Comparison of ENCODE assay signal across 9 mouse cellular contexts in the genomic region with DNA sequence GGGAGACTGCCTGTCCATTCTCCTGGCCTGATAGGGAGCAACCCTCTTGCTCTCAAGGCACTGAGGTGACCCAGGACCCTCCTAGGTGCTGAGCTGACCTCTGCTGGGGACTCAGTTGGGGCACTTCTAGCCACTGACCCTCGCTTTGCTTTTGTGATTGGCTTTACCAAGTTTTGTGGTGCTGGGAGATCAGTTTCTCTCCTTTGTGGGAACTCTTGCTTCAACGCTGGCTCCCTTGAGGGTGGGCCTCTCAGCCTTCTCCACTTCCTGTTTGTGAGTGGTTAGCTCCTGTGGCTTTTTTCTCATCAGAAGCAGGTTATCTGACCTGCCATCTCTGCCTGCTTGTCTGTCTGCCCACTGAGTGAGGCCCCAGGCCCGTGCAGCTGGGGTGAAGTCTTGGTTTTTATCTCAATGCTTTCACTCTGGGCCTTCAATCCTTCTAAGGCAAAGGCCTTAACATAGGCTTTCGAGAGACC. TPM values are rescaled to one million over a fixed set of nuclear protein-coding genes. Genes with fewer than 3 reads are reported as not detected.
DNase-seq lines count a peak whose midpoint lies in the region; ATAC-seq and TF ChIP-seq lines count a peak whose summit lies in the region.
"Had no signal": no experiment of that assay in that cellular context is flagged by ENCODE, and none has a peak within 500 bp of the region (broad histone marks: within the 10 kb centered on the region; RNA-seq: fewer than 3 reads in every experiment).

No protein-coding gene starts in this region.

- no peak for ATAC-seq in heart, embryonic 11.5 days (replicated peaks; ENCODE audit: insufficient number of reproducible peaks, low FRiP score, low TSS enrichment)
- no peak for ATAC-seq in lung, embryonic 14.5 days (ENCODE audit: insufficient read depth)

- H3K4me3 ChIP-seq in heart, embryonic 11.5 days (ENCODE audit: low read depth, low read length) = no peak overlapping the region
- peak overlapping the region; percentile 61 for H3K4me3 ChIP-seq in bone marrow macrophage, adult 2 months (ENCODE audit: insufficient read depth, low read length)
- H3K4me3 ChIP-seq in lung, embryonic 14.5 days (ENCODE audit: low read depth, low read length) = no peak overlapping the region

- TF ChIP-seq POLR2A in bone marrow macrophage, adult 2 months (IDR thresholded peaks at IDR 0.05; ENCODE audit: borderline replicate concordance, low read depth, low read length) = no peak

- H3K4me2 ChIP-seq in heart, embryonic 11.5 days = no peak overlapping the region; the same call in none of the 2 replicates
- H3K4me2 ChIP-seq in lung, embryonic 14.5 days = peak overlapping the region; percentile 27; the same call in 1 of the 2 replicates

- H3K9me3 ChIP-seq in heart, embryonic 11.5 days (replicated peaks; ENCODE audit: control insufficient read depth, low read length) = no peaks in the 10 kb centered on the region
- H3K9me3 ChIP-seq in lung, embryonic 14.5 days (ENCODE audit: low read depth, low read length) = no peaks in the 10 kb centered on the region

- peak overlapping the region; percentile 80 for H3K27ac ChIP-seq in heart, embryonic 11.5 days (ENCODE audit: low read depth, low read length)
- peak overlapping the region; percentile 99 for H3K27ac ChIP-seq in bone marrow macrophage, adult 2 months (ENCODE audit: insufficient read depth, low read depth, low read length)
- peak overlapping the region; percentile 65 for H3K27ac ChIP-seq in lung, embryonic 14.5 days (ENCODE audit: low read depth)

- H3K27me3 ChIP-seq in heart, embryonic 11.5 days (ENCODE audit: control insufficient read depth, insufficient read depth, low read length) = no peaks in the 10 kb centered on the region
- H3K27me3 ChIP-seq in lung, embryonic 14.5 days (ENCODE audit: insufficient read depth, low read length) = no peaks in the 10 kb centered on the region
- H3K27me3 ChIP-seq in splenic B cell, adult 2 months (ENCODE audit: control insufficient read depth, insufficient read depth, low read length, poor library complexity, severe bottlenecking) = no peaks in the 10 kb centered on the region

- DNase-seq in heart, adult 11 months = no peak
- no peak for DNase-seq in lung, embryonic 14.5 days
- DNase-seq in splenic B cell, adult 2 months (ENCODE audit: low read depth, low spot score) = peak; percentile 65
- no peak for DNase-seq in urinary bladder, adult 18-20 months (ENCODE audit: low spot score in 2 of 2)
- DNase-seq in gastrocnemius, postnatal 10 days = no peak
- DNase-seq in urinary bladder, postnatal 10 days (ENCODE audit: low spot score) = no peak
- DNase-seq: right cerebral cortex, adult 18-20 months had no signal

- WGBS in heart, embryonic 11.5 days (ENCODE audit: insufficient replicate concordance) = 49% methylated on average over 4 of the region's 4 CpGs
- WGBS in lung, embryonic 14.5 days = 51% methylated on average over 4 of the region's 4 CpGs

- 0 out of 2 replicates have a peak overlapping the region, but pooled peaks have one; percentile 49 for H3K9ac ChIP-seq in heart, embryonic 11.5 days (ENCODE audit: low read depth, low read length)
- no peak overlapping the region for H3K9ac ChIP-seq in lung, embryonic 14.5 days

- no peak for TF ChIP-seq CTCF in bone marrow macrophage, adult 2 months (IDR thresholded peaks at IDR 0.05; ENCODE audit: low read depth, low read length)
- TF ChIP-seq CTCF in lung, embryonic 14.5 days (IDR thresholded peaks at IDR 0.05; ENCODE audit: low read depth) = no peak

- H3K4me1 ChIP-seq in heart, embryonic 11.5 days (ENCODE audit: control insufficient read depth, insufficient read depth, low read length) = peaks cover 5% of the 10 kb centered on the region; the same call in 1 of the 2 replicates
- H3K4me1 ChIP-seq in bone marrow macrophage, adult 2 months (ENCODE audit: control insufficient read depth, insufficient read depth, low read length) = peaks cover 50% of the 10 kb centered on the region
- no peaks in the 10 kb centered on the region for H3K4me1 ChIP-seq in lung, embryonic 14.5 days (ENCODE audit: insufficient read depth)

- no peaks in the 10 kb centered on the region for H3K36me3 ChIP-seq in heart, embryonic 11.5 days (ENCODE audit: control insufficient read depth, insufficient read depth, low read length)
- no peaks in the 10 kb centered on the region for H3K36me3 ChIP-seq in lung, embryonic 14.5 days (ENCODE audit: insufficient read depth)
- peaks cover 9% of the 10 kb centered on the region for H3K36me3 ChIP-seq in splenic B cell, adult 2 months (ENCODE audit: control insufficient read depth, insufficient read depth, low read length, poor library complexity, severe bottlenecking)

RNA-seq across cellular contexts. Expression of a gene that starts 8.8 kb away (rescaled TPM):
- 0.72 and 1.2 TPM in 2 replicates for polyA plus RNA-seq in heart, embryonic 11.5 days (2014; fragmentation: Nextera tagmentation; extraction: Ambion mirVana)
- polyA plus RNA-seq in bone marrow macrophage, adult 2 months (2012; ENCODE audit: insufficient read depth, insufficient read length, missing spikeins) = 2.6 and 2.9 TPM in 2 replicates
- 1.5 and 2.5 TPM in 2 replicates for polyA plus RNA-seq in lung, embryonic 14.5 days (2014; fragmentation: Nextera tagmentation; extraction: Ambion mirVana)
- total RNA-seq in gastrocnemius, postnatal 10 days (2021) = under 1 TPM; 0.27 to 0.38 TPM

RNA-seq across cellular contexts. Expression of a gene that starts 14.2 kb away (rescaled TPM):
- 114 and 120 TPM in 2 replicates for polyA plus RNA-seq in heart, embryonic 11.5 days (2014; fragmentation: Nextera tagmentation; extraction: Ambion mirVana)
- 136 and 142 TPM in 2 replicates for polyA plus RNA-seq in bone marrow macrophage, adult 2 months (2012; ENCODE audit: insufficient read depth, insufficient read length, missing spikeins)
- 145 and 146 TPM in 2 replicates for polyA plus RNA-seq in lung, embryonic 14.5 days (2014; fragmentation: Nextera tagmentation; extraction: Ambion mirVana)
- 10 to 100 TPM; 38.6 to 42.6 TPM for total RNA-seq in gastrocnemius, postnatal 10 days (2021)

RNA-seq across cellular contexts. Expression of a gene that starts 41.9 kb away (rescaled TPM):
- polyA plus RNA-seq in heart, embryonic 11.5 days (2014; fragmentation: Nextera tagmentation; extraction: Ambion mirVana) = 6.7 and 9.4 TPM in 2 replicates
- polyA plus RNA-seq in bone marrow macrophage, adult 2 months (2012; ENCODE audit: insufficient read depth, insufficient read length, missing spikeins) = 1.1 and 1.7 TPM in 2 replicates
- polyA plus RNA-seq in lung, embryonic 14.5 days (2014; fragmentation: Nextera tagmentation; extraction: Ambion mirVana) = 0.37 and 0.89 TPM in 2 replicates
- 1 to 10 TPM in 1 of 2 experiments, not detected in 1; 4.4 TPM for total RNA-seq in gastrocnemius, postnatal 10 days (2021)
